Mouse (Mus musculus) MEL (cell line): ENCODE measurements around the gene 4931408C20Rik. TPM values are rescaled to one million over a fixed set of nuclear protein-coding genes. Genes with fewer than 3 reads are reported as not detected.

Experiments
- DNase-seq: peaks from one replicate; pipeline ENCODE4 v3.0.0; 2011; ENCODE audit warnings: low read depth, low spot score
- H3K27ac ChIP-seq: 2 replicates; pipeline ENCODE4 v1.5.1; 2012; ENCODE audit warnings: low read depth, mild to moderate bottlenecking, control low read depth, low read length, moderate library complexity; ENCODE audit not compliant: control insufficient read depth
- H3K27me3 ChIP-seq, 2 experiments: fragments of 150-350 bp in 1 of 2; sonication (generic) in 1 of 2; 2 replicates each; pipeline ENCODE4 v1.6.1; 2012; ENCODE audit warnings: low read length in 2 of 2, mild to moderate bottlenecking in 2 of 2, improper control_type of control experiment in 1 of 2, moderate library complexity in 1 of 2; ENCODE audit not compliant: insufficient read depth in 2 of 2, control insufficient read depth in 1 of 2
- H3K36me3 ChIP-seq, 2 experiments: 2 replicates each; pipeline ENCODE4 v1.6.1; 2012 to 2014; ENCODE audit warnings: low read length in 2 of 2, improper control_type of control experiment in 1 of 2, inconsistent platforms in 1 of 2, mild to moderate bottlenecking in 1 of 2; ENCODE audit not compliant: insufficient read depth in 2 of 2, control insufficient read depth in 1 of 2
- H3K4me1 ChIP-seq, 2 experiments: fragments of 150-350 bp in 1 of 2; sonication (generic) in 1 of 2; 2 replicates each; pipeline ENCODE4 v1.6.1; 2012; ENCODE audit warnings: low read length in 2 of 2, improper control_type of control experiment in 1 of 2, mild to moderate bottlenecking in 1 of 2; ENCODE audit not compliant: insufficient read depth in 2 of 2, control insufficient read depth in 1 of 2
- H3K4me3 ChIP-seq, 2 experiments: fragments of 150-350 bp in 1 of 2; sonication (generic) in 1 of 2; 2 replicates each; pipeline ENCODE4 v1.5.1; 2012; ENCODE audit warnings: low read depth in 2 of 2, low read length in 2 of 2, mild to moderate bottlenecking in 2 of 2, moderate library complexity in 2 of 2, control low read depth in 1 of 2, improper control_type of control experiment in 1 of 2; ENCODE audit not compliant: control insufficient read depth in 1 of 2, insufficient read depth in 1 of 2
- H3K79me2 ChIP-seq: 2 replicates; pipeline ENCODE4 v1.6.1; 2012; ENCODE audit warnings: mild to moderate bottlenecking, low read length, moderate library complexity; ENCODE audit not compliant: control insufficient read depth, poor library complexity, insufficient read depth
- H3K9ac ChIP-seq: 2 replicates; pipeline ENCODE4 v1.6.1; 2012; ENCODE audit warnings: low read depth, mild to moderate bottlenecking, control low read depth, low read length, moderate library complexity; ENCODE audit not compliant: control insufficient read depth, poor library complexity, severe bottlenecking
- H3K9me3 ChIP-seq: fragments of 150-350 bp; sonication (generic); replicated peaks from 2 replicates; pipeline ENCODE4 v1.6.1; 2012; ENCODE audit warnings: mild to moderate bottlenecking, low read length, improper control_type of control experiment, moderate library complexity; ENCODE audit not compliant: insufficient read depth
- CHD2 ChIP-seq: IDR thresholded peaks from 2 replicates; pipeline ENCODE4 v1.6.1; 2011; ENCODE audit warnings: low read length, improper control_type of control experiment
- E2F4 ChIP-seq: IDR thresholded peaks from 2 replicates; pipeline ENCODE4 v1.6.1; 2011; ENCODE audit warnings: low read depth, low read length, improper control_type of control experiment, borderline replicate concordance
- ELF1 ChIP-seq: IDR thresholded peaks from 2 replicates; pipeline ENCODE4 v1.6.1; 2014; ENCODE audit warnings: low read depth, mild to moderate bottlenecking, inconsistent platforms, low read length, improper control_type of control experiment, moderate library complexity
- ETS1 ChIP-seq: IDR thresholded peaks from 2 replicates; pipeline ENCODE4 v1.6.1; 2012; ENCODE audit warnings: low read depth, mild to moderate bottlenecking, inconsistent platforms, low read length, improper control_type of control experiment, moderate library complexity
- GABPA ChIP-seq: IDR thresholded peaks from 2 replicates; pipeline ENCODE4 v1.6.1; 2012; ENCODE audit warnings: low read depth, mild to moderate bottlenecking, inconsistent platforms, low read length, improper control_type of control experiment, moderate library complexity
- JUND ChIP-seq: IDR thresholded peaks from 2 replicates; pipeline ENCODE4 v1.6.1; 2011; ENCODE audit warnings: low read depth, mild to moderate bottlenecking, improper control_type of control experiment, low read length
- KAT2A ChIP-seq: conservative IDR thresholded peaks from 2 replicates; pipeline ENCODE4 v1.6.1; 2012; ENCODE audit warnings: low read depth, low read length, improper control_type of control experiment, inconsistent platforms
- MAFK ChIP-seq: IDR thresholded peaks from 2 replicates; pipeline ENCODE4 v1.6.1; 2011; ENCODE audit warnings: low read depth, mild to moderate bottlenecking, low read length, improper control_type of control experiment, borderline replicate concordance
- MAZ ChIP-seq: IDR thresholded peaks from 2 replicates; pipeline ENCODE4 v1.6.1; 2012; ENCODE audit warnings: low read depth, mild to moderate bottlenecking, inconsistent platforms, low read length, improper control_type of control experiment
- MEF2A ChIP-seq: IDR thresholded peaks from 2 replicates; pipeline ENCODE4 v1.6.1; 2014; ENCODE audit warnings: low read depth, mild to moderate bottlenecking, inconsistent platforms, low read length, improper control_type of control experiment; ENCODE audit not compliant: poor library complexity, insufficient replicate concordance, severe bottlenecking; ENCODE audit errors: extremely low read depth
- MYB ChIP-seq: IDR thresholded peaks from 2 replicates; pipeline ENCODE4 v1.6.1; 2011; ENCODE audit warnings: mild to moderate bottlenecking, low read depth, low read length, improper control_type of control experiment
- NELFE ChIP-seq: IDR thresholded peaks from 2 replicates; pipeline ENCODE4 v1.6.1; 2011; ENCODE audit warnings: low read depth, low read length, improper control_type of control experiment
- NRF1 ChIP-seq: IDR thresholded peaks from 2 replicates; pipeline ENCODE4 v1.6.1; 2014; ENCODE audit warnings: low read depth, mild to moderate bottlenecking, inconsistent platforms, low read length, improper control_type of control experiment, moderate library complexity; ENCODE audit not compliant: poor library complexity, insufficient read depth, severe bottlenecking
- POLR2AphosphoS2 ChIP-seq: IDR thresholded peaks from 2 replicates; pipeline ENCODE4 v1.6.1; 2011; ENCODE audit warnings: low read length, improper control_type of control experiment
- POLR2AphosphoS5 ChIP-seq: IDR thresholded peaks from 2 replicates; pipeline ENCODE4 v1.6.1; 2012; ENCODE audit warnings: low read depth, borderline replicate concordance, mild to moderate bottlenecking, inconsistent platforms, low read length, moderate library complexity, mixed read lengths
- SIN3A ChIP-seq: IDR thresholded peaks from 2 replicates; pipeline ENCODE4 v1.6.1; 2012; ENCODE audit warnings: low read length, improper control_type of control experiment, inconsistent platforms
- TCF12 ChIP-seq: IDR thresholded peaks from 2 replicates; pipeline ENCODE4 v1.6.1; 2014; ENCODE audit warnings: low read depth, mild to moderate bottlenecking, inconsistent platforms, low read length, improper control_type of control experiment, moderate library complexity
- USF1 ChIP-seq: IDR thresholded peaks from 2 replicates; pipeline ENCODE4 v1.6.1; 2014; ENCODE audit warnings: low read depth, mild to moderate bottlenecking, inconsistent platforms, low read length, improper control_type of control experiment, moderate library complexity
- ZC3H11A ChIP-seq: IDR thresholded peaks from 2 replicates; pipeline ENCODE4 v1.6.1; 2012; ENCODE audit warnings: low read depth, mild to moderate bottlenecking, inconsistent platforms, low read length, improper control_type of control experiment
- ZKSCAN1 ChIP-seq: IDR thresholded peaks from 2 replicates; pipeline ENCODE4 v1.6.1; 2012; ENCODE audit warnings: low read depth, mild to moderate bottlenecking, inconsistent platforms, low read length, improper control_type of control experiment, moderate library complexity
- polyA plus RNA-seq, 2 experiments: library from polyadenylated mRNA; stranded (reverse) in 1 of 2; unstranded in 1 of 2; fragments of >175 nt in 1 of 2; fragments of >200 nt in 1 of 2; gene quantifications; 2 replicates each; pipeline versions ENCODE4 v1.2.1 to v1.2.4; 2012; ENCODE audit warnings: low replicate concordance in 2 of 2, low read depth in 1 of 2; ENCODE audit not compliant: insufficient read length in 2 of 2, insufficient read depth in 1 of 2, missing spikeins in 1 of 2
- total RNA-seq: library from RNA; depleted of rRNA; stranded (reverse); fragments of 300-350 nt; gene quantifications from 2 replicates; pipeline ENCODE4 v1.2.3, GENCODE M21; 2012

Gene 4931408C20Rik
- total and polyA plus RNA-seq, 3 experiments: not detected

- no peak overlapping the region for H3K4me3 ChIP-seq
- no peaks in the 10 kb centered on the region for H3K4me1 ChIP-seq
- H3K9me3 ChIP-seq: no peaks in the 10 kb centered on the region
- H3K9ac ChIP-seq: no peak overlapping the region
- TF ChIP-seq ETS1 (no peak), POLR2AphosphoS5 (no peak), ZC3H11A (no peak), GABPA (no peak), KAT2A (no peak), JUND (no peak), ELF1 (no peak), SIN3A (no peak), MAZ (no peak), MYB (no peak), ZKSCAN1 (no peak), MEF2A (no peak), E2F4 (no peak), CHD2 (no peak), NELFE (no peak), USF1 (no peak), TCF12 (no peak), MAFK (no peak), POLR2AphosphoS2 (no peak), NRF1 (no peak)
- H3K79me2 ChIP-seq: no peaks in the 10 kb centered on the region
- no peak for DNase-seq
- no peaks in the 10 kb centered on the region for H3K27me3 ChIP-seq
- no peaks in the 10 kb centered on the region for H3K36me3 ChIP-seq
- H3K27ac ChIP-seq: no peak overlapping the region
Measured at GRCm38 (mm10) chr1:26636051-26636450, 51.2 kb downstream of the 4931408C20Rik start.
